Mouse (Mus musculus): ENCODE data around the gene Magix. TPM values are rescaled to one million over a fixed set of nuclear protein-coding genes. Genes with fewer than 3 reads are reported as not detected.

The Magix gene
- polyA plus RNA-seq, 1 experiment from 2014 or later, result not detected

DNA sequence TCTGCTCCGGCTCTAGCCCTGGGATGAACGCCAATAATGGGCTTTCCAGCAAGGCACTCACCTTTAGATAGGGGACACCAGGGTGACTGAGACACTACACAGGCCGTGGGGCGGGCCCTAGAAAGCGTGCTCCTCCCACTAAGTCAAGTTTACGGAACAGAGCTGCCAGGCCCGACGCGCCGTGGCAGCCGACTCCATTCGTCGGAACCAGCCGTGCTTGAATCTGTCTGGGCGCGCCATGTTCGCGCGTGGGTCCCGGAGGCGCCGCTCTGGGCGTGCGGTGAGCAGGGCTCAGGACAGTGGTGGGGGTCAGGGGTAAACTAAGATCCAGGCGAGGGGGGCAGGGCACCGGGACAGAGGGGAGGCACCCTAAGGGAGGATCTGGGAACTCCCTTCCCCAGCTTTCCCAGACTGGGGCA lies 23.8 kb downstream of the Magix start, which contains the start of gene Prickle3:
Prickle3 (plus strand) TSS at position 40 of the 419 bp plus-strand sequence.
- Histone ChIP-seq H3K27ac (peak within 1 kb of the TSS; percentile 69), H3K4me3 (peak within 1 kb of the TSS; percentile 50), H3K27me3 (no peaks in the 10 kb centered on the region), H3K36me3 (no peaks in the 10 kb centered on the region), H3K4me2 (peak within 1 kb of the TSS; percentile 61), H3K9me3 (no peaks in the 10 kb centered on the region), H3K4me1 (0 out of 2 replicates have a peak, but pooled peaks cover 7% of the 10 kb centered on the region), H3K9ac (peak within 1 kb of the TSS; percentile 74)
- 27% methylated on average over 26 of the region's 26 CpGs for WGBS
- 0 out of 2 replicates have a peak, but pooled peaks have one; percentile 50 for ATAC-seq (ENCODE audit: insufficient number of reproducible peaks, insufficient read depth, low FRiP score, low TSS enrichment, low read depth)

DNA sequence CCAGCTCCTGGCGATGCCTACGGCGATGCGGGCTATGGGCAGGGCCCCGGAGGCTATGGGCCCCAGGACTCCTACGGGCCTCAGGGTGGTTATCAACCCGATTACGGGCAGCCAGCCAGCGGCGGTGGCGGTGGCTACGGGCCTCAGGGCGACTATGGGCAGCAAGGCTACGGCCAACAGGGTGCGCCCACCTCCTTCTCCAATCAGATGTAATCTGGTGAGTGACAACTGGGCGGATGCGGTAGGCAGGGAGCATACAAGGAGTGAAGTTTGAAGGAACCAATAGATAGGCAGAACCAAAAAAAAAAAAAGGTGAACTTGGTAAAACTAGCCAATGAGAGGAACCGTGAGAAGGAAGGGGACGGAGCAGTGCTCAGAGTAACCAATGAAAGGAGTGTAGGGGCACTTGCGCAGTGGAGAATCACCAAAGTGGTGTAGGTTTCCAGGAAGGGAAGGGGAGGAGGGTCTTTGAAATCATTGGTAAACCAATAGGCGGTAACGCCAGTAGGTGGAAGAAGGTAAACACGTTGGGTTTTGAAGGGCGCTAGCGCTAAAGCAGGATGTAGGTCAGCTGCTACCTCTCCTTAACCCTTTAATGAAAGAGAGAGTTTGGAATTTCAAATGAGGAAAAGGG lies 32.3 kb downstream of the Magix start:
- H3K9me3 ChIP-seq, result no peaks in the 10 kb centered on the region
- peak; percentile 96 for ATAC-seq (ENCODE audit: insufficient number of reproducible peaks, insufficient read depth, low FRiP score, low TSS enrichment, low read depth)
- WGBS, result 21% methylated on average over 25 of the region's 25 CpGs

DNA sequence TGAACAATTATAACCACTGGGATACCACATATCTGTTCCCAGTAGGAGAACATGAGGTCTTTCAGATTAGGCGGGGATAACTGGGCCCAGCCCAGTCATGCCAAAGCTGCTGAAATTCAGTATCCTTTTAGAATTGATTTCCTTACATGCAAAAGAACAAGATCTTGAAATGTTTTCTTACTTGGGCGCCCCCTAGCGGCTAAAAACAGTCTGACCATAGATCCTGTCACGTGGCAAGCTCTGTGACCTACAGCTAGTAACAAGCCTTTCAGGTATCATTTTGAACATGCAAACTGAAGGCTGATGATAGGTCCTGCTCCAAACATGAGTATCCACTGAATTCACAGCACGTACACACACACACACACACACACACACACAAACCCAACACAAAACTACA lies 35.7 kb downstream of the Magix start:
- no peaks in the 10 kb centered on the region for H3K4me1 ChIP-seq
- H3K4me3 ChIP-seq, result no peak overlapping the region
- H3K36me3 ChIP-seq, result no peaks in the 10 kb centered on the region
- ATAC-seq (ENCODE audit: insufficient number of reproducible peaks, insufficient read depth, low FRiP score, low TSS enrichment, low read depth), result no peak
- H3K4me2 ChIP-seq, result no peak overlapping the region
- no peaks in the 10 kb centered on the region for H3K9me3 ChIP-seq
- H3K9ac ChIP-seq, result no peak overlapping the region
- peaks cover 8% of the 10 kb centered on the region for H3K27me3 ChIP-seq
- 15% methylated on average over 5 of the region's 5 CpGs for WGBS
- H3K27ac ChIP-seq, result no peak overlapping the region

More for the DNA sequence above, 32.3 kb downstream of the Magix start:
- Histone ChIP-seq H3K4me3 (peak overlapping the region; percentile 52), H3K4me2 (peak overlapping the region; percentile 61), H3K36me3 (no peaks in the 10 kb centered on the region), H3K9ac (peak overlapping the region; percentile 74), H3K4me1 (no peaks in the 10 kb centered on the region), H3K27me3 (no peaks in the 10 kb centered on the region), H3K27ac (peak overlapping the region; percentile 68; the same call in 1 of the 2 replicates)

DNA sequence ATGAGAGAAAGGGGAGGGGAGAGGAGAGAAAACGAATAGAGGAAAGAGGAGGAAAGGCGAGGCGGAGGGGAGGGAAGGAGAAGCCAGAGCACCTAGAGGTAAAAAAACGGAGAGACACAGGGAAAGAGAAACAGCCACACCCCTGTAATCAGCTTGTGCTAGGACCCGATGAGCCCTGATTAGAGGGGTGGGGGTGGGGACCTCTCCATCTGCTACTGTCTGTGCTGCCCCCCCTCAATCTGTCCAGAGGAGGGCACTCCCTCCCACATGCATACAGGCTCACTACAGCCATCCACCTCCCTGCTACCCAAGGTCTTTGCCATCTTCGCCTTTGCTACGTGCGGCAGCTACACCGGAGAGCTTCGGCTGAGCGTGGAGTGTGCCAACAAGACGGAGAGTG lies 40.3 kb downstream of the Magix start:
- Histone ChIP-seq H3K36me3 (no peaks in the 10 kb centered on the region), H3K4me1 (no peaks in the 10 kb centered on the region), H3K4me2 (no peak overlapping the region), H3K9ac (no peak overlapping the region), H3K4me3 (no peak overlapping the region), H3K9me3 (no peaks in the 10 kb centered on the region), H3K27me3 (peaks cover 22% of the 10 kb centered on the region), H3K27ac (no peak overlapping the region)
- 47% methylated on average over 12 of the region's 12 CpGs for whole genome bisulfite sequencing
- no peak for ATAC-seq (ENCODE audit: insufficient number of reproducible peaks, insufficient read depth, low FRiP score, low TSS enrichment, low read depth)

DNA sequence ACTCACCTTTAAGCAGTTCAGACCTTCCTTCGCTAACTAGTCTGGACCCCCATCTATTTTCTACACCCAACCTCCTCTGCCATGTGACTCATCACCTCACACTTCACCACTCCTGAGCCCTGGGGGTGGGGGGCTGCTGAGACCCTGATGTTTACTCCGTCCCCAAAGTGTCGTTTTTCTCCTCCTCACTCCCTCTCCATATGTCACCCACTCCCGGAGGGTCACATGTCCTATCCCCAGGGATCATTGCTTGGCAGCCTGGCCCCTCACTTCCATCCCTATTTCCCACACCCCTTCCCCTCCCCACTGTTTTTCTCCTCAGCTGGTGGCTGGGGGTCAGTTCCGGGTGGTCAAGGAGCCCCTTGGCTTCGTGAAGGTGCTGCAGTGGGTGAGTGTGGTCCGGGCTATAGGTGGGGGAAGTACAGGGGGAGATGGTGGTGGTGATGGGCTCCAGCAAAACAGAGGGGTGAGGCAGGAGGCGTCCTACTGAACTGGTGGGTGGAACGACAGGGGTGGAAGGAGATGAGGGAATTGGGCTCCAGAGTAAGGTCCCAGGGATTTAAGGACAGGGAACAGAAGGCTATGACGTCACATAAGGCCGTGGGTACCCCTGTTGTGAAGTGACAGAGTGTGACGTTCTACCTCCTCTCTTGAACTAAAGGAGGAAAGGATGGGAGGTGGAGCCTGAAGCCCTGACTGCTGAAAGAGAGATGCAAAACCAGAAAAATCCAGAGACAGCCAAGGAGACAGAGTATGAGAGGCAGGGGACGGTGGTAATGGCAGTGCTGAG lies 41.3 kb downstream of the Magix start:
- H3K4me2 ChIP-seq, result no peak overlapping the region
- H3K9me3 ChIP-seq, result no peaks in the 10 kb centered on the region
- no peak overlapping the region for H3K4me3 ChIP-seq
- 0 out of 2 replicates have a peak, but pooled peaks have one; percentile 27 for ATAC-seq (ENCODE audit: insufficient number of reproducible peaks, insufficient read depth, low FRiP score, low TSS enrichment, low read depth)
- H3K4me1 ChIP-seq, result no peaks in the 10 kb centered on the region
- H3K9ac ChIP-seq, result no peak overlapping the region
- no peak overlapping the region for H3K27ac ChIP-seq
- peaks cover 22% of the 10 kb centered on the region for H3K27me3 ChIP-seq
- no peaks in the 10 kb centered on the region for H3K36me3 ChIP-seq
- 26% methylated on average over 13 of the region's 13 CpGs for WGBS

DNA sequence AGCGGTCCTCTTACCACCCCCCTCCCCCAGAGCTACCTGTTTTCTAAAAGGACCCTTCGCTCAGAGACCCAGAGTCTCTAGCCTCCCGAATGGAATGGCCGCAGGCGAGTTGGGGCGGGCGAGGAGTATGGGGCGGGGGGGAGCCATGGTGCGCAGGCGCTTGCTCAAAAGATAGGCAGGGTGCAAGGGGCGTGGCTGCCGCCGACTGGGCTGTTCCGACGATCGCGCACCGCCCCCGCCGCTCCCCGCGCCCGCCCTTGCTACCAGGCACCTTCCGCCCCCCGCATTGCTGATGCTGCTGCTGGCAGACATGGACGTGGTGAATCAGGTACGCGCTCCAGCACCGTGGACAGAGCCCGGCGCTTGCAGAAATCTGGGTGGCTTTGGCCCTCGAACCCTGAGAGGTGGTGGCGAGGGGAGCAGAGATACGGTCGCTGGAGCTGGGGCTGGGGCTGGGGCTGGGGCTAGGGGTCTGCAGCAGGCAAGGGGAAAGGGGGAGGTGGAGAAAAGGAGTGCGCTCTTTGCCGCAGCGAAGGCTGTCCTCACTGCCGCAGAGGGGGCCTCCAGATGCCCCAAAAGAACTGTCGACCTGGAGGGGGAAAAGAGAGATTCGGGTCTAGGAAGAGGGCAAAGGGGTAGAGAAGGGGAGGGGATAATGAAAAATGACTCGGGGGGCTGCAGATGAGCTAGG lies 42.5 kb downstream of the Magix start, which contains the start of gene Syp:
Syp (plus strand) TSS at position 71 of the 691 bp plus-strand sequence.
- peak; percentile 67 for ATAC-seq (ENCODE audit: insufficient number of reproducible peaks, insufficient read depth, low FRiP score, low TSS enrichment, low read depth)
- H3K9ac ChIP-seq, result no peak within 1 kb of the TSS
- peak within 1 kb of the TSS; percentile 31 for H3K4me3 ChIP-seq
- H3K36me3 ChIP-seq, result no peaks in the 10 kb centered on the region
- 22% methylated on average over 42 of the region's 42 CpGs for WGBS
- no peaks in the 10 kb centered on the region for H3K9me3 ChIP-seq
- no peaks in the 10 kb centered on the region for H3K4me1 ChIP-seq
- peaks cover 22% of the 10 kb centered on the region for H3K27me3 ChIP-seq
- H3K4me2 ChIP-seq, result peak within 1 kb of the TSS; percentile 55
- no peak within 1 kb of the TSS for H3K27ac ChIP-seq

DNA sequence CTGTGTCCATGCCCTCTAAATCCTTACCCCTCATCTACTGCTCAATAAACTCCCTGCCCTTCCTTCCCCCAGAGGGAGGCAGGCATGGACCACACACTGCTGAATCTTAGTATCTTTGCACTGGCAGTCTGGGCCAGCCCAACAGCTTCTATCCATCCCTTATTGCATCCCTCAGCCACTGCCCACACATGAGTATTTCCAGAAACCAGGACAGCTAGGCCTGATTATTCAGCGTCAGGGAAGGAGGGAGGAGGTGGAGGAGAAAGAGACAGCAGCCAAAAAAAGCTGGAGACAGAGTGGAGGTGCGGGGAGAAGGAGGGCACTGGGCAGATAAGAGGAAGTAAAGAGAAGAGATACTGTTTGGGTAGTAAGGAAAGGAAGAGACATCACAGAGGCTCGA lies 46.0 kb downstream of the Magix start:
- Histone ChIP-seq H3K36me3 (no peaks in the 10 kb centered on the region), H3K9me3 (no peaks in the 10 kb centered on the region), H3K4me2 (no peak overlapping the region), H3K9ac (no peak overlapping the region), H3K4me3 (no peak overlapping the region), H3K27ac (no peak overlapping the region), H3K27me3 (peaks cover 13% of the 10 kb centered on the region), H3K4me1 (no peaks in the 10 kb centered on the region)
- no peak for ATAC-seq (ENCODE audit: insufficient number of reproducible peaks, insufficient read depth, low FRiP score, low TSS enrichment, low read depth)
- WGBS, result 63% methylated on average over 3 of the region's 3 CpGs

DNA sequence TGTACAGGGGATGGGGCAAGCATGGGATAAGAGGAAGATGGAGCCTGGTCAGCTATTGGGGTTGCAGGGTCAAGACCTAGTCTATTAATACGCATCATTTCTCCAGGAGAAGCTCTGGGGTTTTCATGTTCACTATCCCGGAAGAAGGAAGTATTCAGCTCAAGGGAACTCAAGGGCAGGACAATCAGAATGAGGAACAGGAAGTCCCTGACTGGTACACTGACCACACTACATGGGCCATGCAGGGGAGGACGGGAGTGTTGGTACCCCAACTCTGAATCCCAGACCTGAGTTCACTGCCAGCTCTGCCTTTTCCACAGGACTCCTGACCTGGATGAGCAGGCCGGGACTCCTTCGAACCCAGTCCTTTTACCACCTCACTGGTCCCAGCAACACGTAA lies 48.5 kb downstream of the Magix start:
- WGBS, result 87% methylated on average over 6 of the region's 6 CpGs

More for the DNA sequence above, 48.5 kb downstream of the Magix start:
- ATAC-seq (ENCODE audit: insufficient number of reproducible peaks, insufficient read depth, low FRiP score, low TSS enrichment, low read depth), result no peak
- H3K27ac ChIP-seq, result no peak overlapping the region
- no peak overlapping the region for H3K9ac ChIP-seq
- no peaks in the 10 kb centered on the region for H3K9me3 ChIP-seq
- no peaks in the 10 kb centered on the region for H3K36me3 ChIP-seq
- no peak overlapping the region for H3K4me2 ChIP-seq
- no peak overlapping the region for H3K4me3 ChIP-seq
- no peaks in the 10 kb centered on the region for H3K27me3 ChIP-seq
- H3K4me1 ChIP-seq, result no peaks in the 10 kb centered on the region

Other genes with a start within 250 kb of the Magix start
- 0.14 TPM in 1 of 2 replicates, not detected in the other for gene Foxp3, start 107.6 kb downstream of the Magix start, polyA plus RNA-seq (2015; fragmentation: Nextera tagmentation; extraction: Ambion mirVana)
- 1.6 and 2.5 TPM in 2 replicates for gene Ppp1r3f, start 107.0 kb downstream of the Magix start, polyA plus RNA-seq (2015; fragmentation: Nextera tagmentation; extraction: Ambion mirVana)
- 26.9 and 30.4 TPM in 2 replicates for gene Ccdc22, start 75.7 kb downstream of the Magix start, polyA plus RNA-seq (2015; fragmentation: Nextera tagmentation; extraction: Ambion mirVana)
- not detected in 2 replicates for gene Cacna1f, start 74.2 kb downstream of the Magix start, polyA plus RNA-seq (2015; fragmentation: Nextera tagmentation; extraction: Ambion mirVana)
- 2.1 and 3.3 TPM in 2 replicates for gene Syp, start 42.8 kb downstream of the Magix start, polyA plus RNA-seq (2015; fragmentation: Nextera tagmentation; extraction: Ambion mirVana)
- gene Prickle3, start 24.0 kb downstream of the Magix start, polyA plus RNA-seq (2015; fragmentation: Nextera tagmentation; extraction: Ambion mirVana), result 9.9 and 11.8 TPM in 2 replicates
- gene Plp2, start 9.9 kb downstream of the Magix start, polyA plus RNA-seq (2015; fragmentation: Nextera tagmentation; extraction: Ambion mirVana), result 100 and 115 TPM in 2 replicates
- 37.2 and 40.6 TPM in 2 replicates for gene Gpkow, start 15.9 kb upstream of the Magix start, polyA plus RNA-seq (2015; fragmentation: Nextera tagmentation; extraction: Ambion mirVana)
- gene Wdr45, start 33.1 kb upstream of the Magix start, polyA plus RNA-seq (2015; fragmentation: Nextera tagmentation; extraction: Ambion mirVana), result 37.7 and 40.1 TPM in 2 replicates
- not detected in 2 replicates for gene Gm45208, start 41.0 kb upstream of the Magix start, polyA plus RNA-seq (2015; fragmentation: Nextera tagmentation; extraction: Ambion mirVana)
- gene Praf2, start 47.2 kb upstream of the Magix start, polyA plus RNA-seq (2015; fragmentation: Nextera tagmentation; extraction: Ambion mirVana), result 73.1 and 75.9 TPM in 2 replicates
- 17.7 and 22.4 TPM in 2 replicates for gene Ccdc120, start 69.7 kb upstream of the Magix start, polyA plus RNA-seq (2015; fragmentation: Nextera tagmentation; extraction: Ambion mirVana)
- gene Tfe3, start 81.3 kb upstream of the Magix start, polyA plus RNA-seq (2015; fragmentation: Nextera tagmentation; extraction: Ambion mirVana), result 28.5 and 28.7 TPM in 2 replicates
- gene Gripap1, start 108.5 kb upstream of the Magix start, polyA plus RNA-seq (2015; fragmentation: Nextera tagmentation; extraction: Ambion mirVana), result 49.8 and 50.1 TPM in 2 replicates
- 1.3 and 2.3 TPM in 2 replicates for gene Kcnd1, start 141.0 kb upstream of the Magix start, polyA plus RNA-seq (2015; fragmentation: Nextera tagmentation; extraction: Ambion mirVana)
- gene Otud5, start 160.1 kb upstream of the Magix start, polyA plus RNA-seq (2015; fragmentation: Nextera tagmentation; extraction: Ambion mirVana), result 47.9 and 51.4 TPM in 2 replicates
- gene Pim2, start 197.0 kb upstream of the Magix start, polyA plus RNA-seq (2015; fragmentation: Nextera tagmentation; extraction: Ambion mirVana), result 4.4 and 5.9 TPM in 2 replicates
- gene Slc35a2, start 202.8 kb upstream of the Magix start, polyA plus RNA-seq (2015; fragmentation: Nextera tagmentation; extraction: Ambion mirVana), result 37.3 and 44.0 TPM in 2 replicates
- 155 and 156 TPM in 2 replicates for gene Pqbp1, start 218.0 kb upstream of the Magix start, polyA plus RNA-seq (2015; fragmentation: Nextera tagmentation; extraction: Ambion mirVana)
- 150 and 173 TPM in 2 replicates for gene Timm17b, start 218.1 kb upstream of the Magix start, polyA plus RNA-seq (2015; fragmentation: Nextera tagmentation; extraction: Ambion mirVana)
- gene Gm10491, start 226.6 kb upstream of the Magix start, polyA plus RNA-seq (2015; fragmentation: Nextera tagmentation; extraction: Ambion mirVana), result not detected in 2 replicates
- gene Gm10490, start 228.3 kb upstream of the Magix start, polyA plus RNA-seq (2015; fragmentation: Nextera tagmentation; extraction: Ambion mirVana), result not detected in 2 replicates
- 2.0 and 3.1 TPM in 2 replicates for gene Pcsk1n, start 238.6 kb upstream of the Magix start, polyA plus RNA-seq (2015; fragmentation: Nextera tagmentation; extraction: Ambion mirVana)
- not detected in 2 replicates for gene Eras, start 247.4 kb upstream of the Magix start, polyA plus RNA-seq (2015; fragmentation: Nextera tagmentation; extraction: Ambion mirVana)